Mouse (Mus musculus) heart, embryonic 10.5 days (tissue): ENCODE measurements at regions not wholly inside any gene's neighbourhood (a gene's known extent, or its start where the extent isn't known, plus 50 kb on each side); places are given as distances from the start of the nearest gene placed in this dataset.

Experiments used
- DNase-seq: peaks from one replicate; pipeline ENCODE4 v3.0.0-alpha.2; 2017; ENCODE audit warnings: low spot score
- H3K27ac ChIP-seq: fragments of 300-500 bp; sonication (generic); 2 replicates; pipeline ENCODE4 v1.5.1; 2016; ENCODE audit warnings: mild to moderate bottlenecking
- H3K27me3 ChIP-seq: fragments of 300-500 bp; sonication (generic); 2 replicates; pipeline ENCODE4 v1.6.1; 2016; ENCODE audit warnings: mild to moderate bottlenecking; ENCODE audit not compliant: poor library complexity, insufficient read depth, severe bottlenecking
- H3K36me3 ChIP-seq: fragments of 300-500 bp; sonication (generic); 2 replicates; pipeline ENCODE4 v1.6.1; 2016; ENCODE audit warnings: mild to moderate bottlenecking, moderate library complexity
- H3K4me1 ChIP-seq: fragments of 300-500 bp; sonication (generic); 2 replicates; pipeline ENCODE4 v1.6.1; 2016; ENCODE audit warnings: mild to moderate bottlenecking
- H3K4me3 ChIP-seq: fragments of 300-500 bp; sonication (generic); 2 replicates; pipeline ENCODE4 v1.5.1; 2016; ENCODE audit warnings: mild to moderate bottlenecking, moderate library complexity
- H3K9me3 ChIP-seq: fragments of 300-500 bp; sonication (generic); 2 replicates; pipeline ENCODE4 v1.6.1; 2016; ENCODE audit warnings: mild to moderate bottlenecking, moderate library complexity
- WGBS: fragments of 180-500 bp; shearing (Covaris S2); methylation state at CpG from one replicate; pipeline ENCODE4 v1.1.7; 2016; 5-methylcytosine and 5-hydroxymethylcytosine counted together

- no peak for DNase-seq
- no peaks in the 10 kb centered on the region for H3K36me3 ChIP-seq
- no peak overlapping the region for H3K4me3 ChIP-seq
- H3K9me3 ChIP-seq, result no peaks in the 10 kb centered on the region
- H3K4me1 ChIP-seq, result peaks cover 40% of the 10 kb centered on the region
- H3K27ac ChIP-seq, result peak overlapping the region; percentile 64
- WGBS, result 53% methylated on average over 5 of the region's 5 CpGs
- peaks cover 10% of the 10 kb centered on the region; the same call in 1 of the 2 replicates for H3K27me3 ChIP-seq
These were observed 274.9 kb upstream of the Zmiz1 start for GRCm38 (mm10) chr14:25184042-25184441.

DNA sequence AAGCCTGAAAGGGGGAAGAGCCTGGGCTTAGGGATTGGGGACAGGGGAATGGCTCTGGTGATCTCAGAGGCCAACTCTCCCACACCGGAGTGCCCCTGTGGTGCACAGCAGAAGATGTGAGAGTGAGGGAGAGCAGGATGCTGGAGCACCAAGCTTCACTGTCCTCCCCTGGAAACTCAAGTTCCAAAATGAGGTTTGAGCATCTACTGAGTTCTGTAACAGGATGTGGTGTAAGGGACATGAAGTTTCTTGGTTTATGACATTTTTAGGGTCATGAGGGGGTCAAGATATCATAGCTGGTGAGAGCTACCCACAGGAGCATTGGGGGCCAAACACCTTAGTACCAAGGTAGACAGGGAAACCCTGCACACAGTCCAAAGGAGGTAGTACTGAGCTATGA lies 274.1 kb upstream of the Zmiz1 start:
- Histone ChIP-seq H3K27ac (peak overlapping the region; percentile 64; the same call in 1 of the 2 replicates), H3K4me3 (no peak overlapping the region), H3K27me3 (peaks cover 7% of the 10 kb centered on the region), H3K9me3 (no peaks in the 10 kb centered on the region), H3K4me1 (peaks cover 40% of the 10 kb centered on the region), H3K36me3 (no peaks in the 10 kb centered on the region)
- WGBS, result 80% methylated on average over 1 of the region's 1 CpGs
- DNase-seq, result no peak

DNA sequence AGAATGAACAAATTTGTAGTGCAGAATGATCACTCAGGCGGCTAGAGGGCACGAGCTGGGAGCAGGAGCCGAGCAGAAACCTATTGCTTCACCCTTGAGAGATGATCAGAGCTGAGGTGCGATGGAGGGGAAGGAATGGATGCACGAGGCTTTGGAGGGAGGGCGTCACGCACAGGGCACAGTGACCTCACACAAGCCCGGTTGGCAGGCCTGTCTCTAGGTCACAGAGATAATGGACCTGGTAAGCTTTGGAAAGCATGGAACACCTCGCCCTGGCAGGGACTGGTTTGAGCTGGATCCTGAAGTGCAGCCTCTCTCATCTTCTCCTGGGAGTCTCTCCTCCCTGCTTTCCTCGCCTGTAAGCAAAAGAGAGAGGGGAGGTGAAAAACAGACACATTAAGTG lies 273.4 kb upstream of the Zmiz1 start:
- Histone ChIP-seq H3K36me3 (no peaks in the 10 kb centered on the region), H3K27ac (peak overlapping the region; percentile 72), H3K4me3 (no peak overlapping the region), H3K27me3 (peaks cover 13% of the 10 kb centered on the region; the same call in 1 of the 2 replicates), H3K9me3 (no peaks in the 10 kb centered on the region), H3K4me1 (peaks cover 40% of the 10 kb centered on the region)
- 47% methylated on average over 10 of the region's 10 CpGs for WGBS
- DNase-seq, result no peak

DNA sequence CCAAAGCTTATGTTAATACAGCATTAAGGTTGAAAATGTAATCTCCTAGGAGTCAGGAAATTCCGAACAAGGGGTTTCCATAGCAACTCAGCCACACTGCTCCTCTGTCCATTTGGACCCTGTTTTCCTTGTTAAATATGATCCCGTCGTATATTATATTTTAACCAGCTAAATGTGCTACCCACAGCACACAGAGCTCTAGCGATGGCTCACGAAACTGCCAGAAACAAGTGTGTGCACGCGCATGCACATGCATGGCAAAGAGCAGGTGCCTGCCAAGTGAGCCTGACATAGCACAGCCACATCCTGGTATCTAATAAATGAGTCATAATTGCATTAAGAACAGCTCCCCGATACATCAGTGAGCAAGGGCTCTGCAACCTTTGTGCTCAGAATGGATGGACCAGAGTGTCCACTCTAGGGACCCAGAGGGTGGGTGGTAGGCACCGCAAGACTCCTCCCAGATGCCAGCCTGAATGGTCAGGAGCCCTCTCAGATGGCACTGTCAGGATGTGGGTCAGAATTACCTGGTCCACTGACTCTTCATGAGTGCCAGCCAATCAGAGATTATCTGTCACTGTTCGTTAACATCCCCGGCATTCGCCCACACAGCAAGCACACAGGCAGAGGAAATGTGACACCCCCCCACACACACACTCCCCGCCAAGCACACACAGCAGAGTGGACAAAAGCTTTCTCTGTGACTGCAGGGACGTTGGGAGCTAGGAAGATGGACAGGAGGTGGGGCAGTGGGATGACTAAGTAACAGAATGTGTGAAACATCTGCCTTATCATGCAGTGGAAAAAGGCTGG lies 272.8 kb upstream of the Zmiz1 start:
- WGBS, result 53% methylated on average over 14 of the region's 14 CpGs
- peak; percentile 84 for DNase-seq
- peak overlapping the region; percentile 72; the same call in 1 of the 2 replicates for H3K27ac ChIP-seq
- H3K36me3 ChIP-seq, result no peaks in the 10 kb centered on the region
- H3K27me3 ChIP-seq, result peaks cover 16% of the 10 kb centered on the region; the same call in 1 of the 2 replicates
- no peaks in the 10 kb centered on the region for H3K9me3 ChIP-seq
- no peak overlapping the region for H3K4me3 ChIP-seq
- H3K4me1 ChIP-seq, result peaks cover 42% of the 10 kb centered on the region

DNA sequence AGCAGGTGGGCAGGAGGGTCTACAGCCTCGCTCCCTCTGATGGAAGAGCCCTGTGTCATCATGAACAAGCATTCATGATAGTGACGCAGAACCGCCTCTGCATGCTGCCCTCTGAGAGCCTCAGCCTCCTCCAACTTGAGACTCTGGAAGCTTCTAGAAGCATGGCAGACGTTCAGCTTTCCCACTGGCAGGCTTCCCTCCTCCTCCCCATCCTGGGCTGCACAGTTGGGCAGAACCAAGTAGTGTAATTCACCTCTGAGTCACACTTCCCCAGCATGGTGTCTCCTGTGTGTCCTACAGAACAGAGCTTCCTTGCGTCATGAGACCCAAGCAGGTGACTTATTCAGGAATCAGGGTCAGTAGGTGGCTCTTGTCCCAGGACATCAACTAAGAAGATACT lies 271.3 kb upstream of the Zmiz1 start:
- Histone ChIP-seq H3K27ac (peak overlapping the region; percentile 23; the same call in 1 of the 2 replicates), H3K36me3 (no peaks in the 10 kb centered on the region), H3K4me1 (peaks cover 34% of the 10 kb centered on the region), H3K27me3 (peaks cover 19% of the 10 kb centered on the region; the same call in 1 of the 2 replicates), H3K9me3 (no peaks in the 10 kb centered on the region), H3K4me3 (no peak overlapping the region)
- no peak for DNase-seq
- WGBS, result 85% methylated on average over 5 of the region's 5 CpGs

GRCm38 (mm10) chr14:25189256-25189655 lies 269.7 kb upstream of the Zmiz1 start:
- no peak overlapping the region for H3K4me3 ChIP-seq
- no peaks in the 10 kb centered on the region for H3K36me3 ChIP-seq
- H3K9me3 ChIP-seq, result no peaks in the 10 kb centered on the region
- no peak for DNase-seq
- 82% methylated on average over 5 of the region's 5 CpGs for WGBS
- peaks cover 32% of the 10 kb centered on the region for H3K4me1 ChIP-seq
- H3K27me3 ChIP-seq, result peaks cover 28% of the 10 kb centered on the region
- 0 out of 2 replicates have a peak overlapping the region, but pooled peaks have one; percentile 37 for H3K27ac ChIP-seq

DNA sequence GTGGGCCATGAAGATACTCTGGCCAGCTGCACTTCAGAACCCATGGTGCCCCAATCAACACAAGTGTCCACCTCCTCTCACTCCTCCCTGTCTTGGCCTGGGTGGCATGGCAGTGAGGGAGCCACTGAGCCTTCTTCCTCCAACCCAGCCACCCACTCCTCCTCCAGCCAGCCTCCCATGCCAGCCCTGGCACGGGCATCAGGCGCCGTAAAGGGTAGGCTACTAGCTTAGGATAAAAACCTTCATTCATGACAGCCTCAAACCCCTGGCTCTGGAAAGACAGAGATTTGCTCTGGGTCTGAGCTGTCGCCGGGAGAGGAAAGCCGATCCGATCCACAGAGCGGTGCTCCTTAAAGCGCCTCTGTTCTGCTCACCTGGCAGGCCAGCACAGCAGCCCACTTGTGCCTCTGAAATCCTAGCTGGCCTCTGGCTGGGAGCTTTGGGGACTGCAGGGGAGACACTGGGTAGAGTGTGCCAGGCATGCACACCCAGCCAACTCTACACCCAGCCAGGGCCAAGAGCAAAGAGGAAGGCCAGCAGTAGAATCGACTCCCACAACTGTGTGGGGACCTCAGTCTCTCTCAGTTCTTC lies 268.2 kb upstream of the Zmiz1 start:
- Histone ChIP-seq H3K27ac (peak overlapping the region; percentile 44), H3K36me3 (no peaks in the 10 kb centered on the region), H3K9me3 (no peaks in the 10 kb centered on the region), H3K4me1 (peaks cover 32% of the 10 kb centered on the region), H3K4me3 (no peak overlapping the region), H3K27me3 (peaks cover 28% of the 10 kb centered on the region)
- DNase-seq, result no peak
- 88% methylated on average over 10 of the region's 10 CpGs for WGBS

DNA sequence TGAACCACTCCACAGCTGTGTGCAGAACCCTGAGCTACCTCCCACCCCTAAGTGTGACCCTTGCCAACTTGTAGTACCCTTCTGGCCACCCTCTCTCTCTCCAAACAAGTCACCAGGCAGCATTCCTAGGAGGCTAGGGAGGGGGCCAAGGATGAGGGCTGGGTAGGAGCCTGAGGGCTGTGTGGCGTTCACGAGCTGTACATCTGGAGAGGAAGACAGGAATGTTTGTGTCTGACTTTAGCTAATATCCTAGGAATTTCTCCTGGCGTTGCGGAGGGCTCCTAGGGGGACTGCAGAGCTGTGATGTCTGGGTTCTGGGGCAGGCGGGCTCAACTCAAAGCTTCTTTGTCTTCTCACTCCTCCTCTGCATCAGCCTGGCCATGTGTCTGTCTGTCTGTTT lies 262.2 kb upstream of the Zmiz1 start:
- Histone ChIP-seq H3K9me3 (no peaks in the 10 kb centered on the region), H3K4me3 (no peak overlapping the region), H3K27me3 (peaks cover 13% of the 10 kb centered on the region; the same call in 1 of the 2 replicates), H3K36me3 (no peaks in the 10 kb centered on the region), H3K4me1 (peaks cover 57% of the 10 kb centered on the region), H3K27ac (peak overlapping the region; percentile 79)
- WGBS, result 30% methylated on average over 5 of the region's 5 CpGs
- peak; percentile 79 for DNase-seq

- H3K4me3 ChIP-seq, result no peak overlapping the region
- H3K4me1 ChIP-seq, result peaks cover 59% of the 10 kb centered on the region
- DNase-seq, result no peak
- no peaks in the 10 kb centered on the region for H3K9me3 ChIP-seq
- no peaks in the 10 kb centered on the region for H3K27me3 ChIP-seq
- no peaks in the 10 kb centered on the region for H3K36me3 ChIP-seq
- WGBS, result 89% methylated on average over 3 of the region's 3 CpGs
- H3K27ac ChIP-seq, result 0 out of 2 replicates have a peak overlapping the region, but pooled peaks have one; percentile 57
These were observed 259.1 kb upstream of the Zmiz1 start for GRCm38 (mm10) chr14:25199900-25200299.

GRCm38 (mm10) chr14:25200656-25201179 lies 258.3 kb upstream of the Zmiz1 start:
- Histone ChIP-seq H3K4me1 (peaks cover 51% of the 10 kb centered on the region), H3K9me3 (no peaks in the 10 kb centered on the region), H3K27ac (peak overlapping the region; percentile 57), H3K36me3 (no peaks in the 10 kb centered on the region), H3K4me3 (no peak overlapping the region), H3K27me3 (no peaks in the 10 kb centered on the region)
- DNase-seq, result no peak
- WGBS, result 36% methylated on average over 4 of the region's 4 CpGs

- Histone ChIP-seq H3K4me1 (peaks cover 44% of the 10 kb centered on the region), H3K27ac (no peak overlapping the region), H3K9me3 (no peaks in the 10 kb centered on the region), H3K27me3 (no peaks in the 10 kb centered on the region), H3K36me3 (no peaks in the 10 kb centered on the region), H3K4me3 (no peak overlapping the region)
- no peak for DNase-seq
- 51% methylated on average over 2 of the region's 2 CpGs for WGBS
These were observed 256.7 kb upstream of the Zmiz1 start for GRCm38 (mm10) chr14:25202312-25202711.

GRCm38 (mm10) chr14:25204091-25204490 lies 254.9 kb upstream of the Zmiz1 start:
- no peak for DNase-seq
- no peaks in the 10 kb centered on the region for H3K27me3 ChIP-seq
- H3K27ac ChIP-seq, result no peak overlapping the region
- H3K4me1 ChIP-seq, result peaks cover 59% of the 10 kb centered on the region
- no peak overlapping the region for H3K4me3 ChIP-seq
- H3K9me3 ChIP-seq, result no peaks in the 10 kb centered on the region
- no peaks in the 10 kb centered on the region for H3K36me3 ChIP-seq
- 89% methylated on average over 5 of the region's 5 CpGs for WGBS

GRCm38 (mm10) chr14:25206855-25207254 lies 252.1 kb upstream of the Zmiz1 start:
- WGBS, result 84% methylated on average over 4 of the region's 4 CpGs
- Histone ChIP-seq H3K4me1 (peaks cover 36% of the 10 kb centered on the region), H3K27ac (peak overlapping the region; percentile 76)

More at GRCm38 (mm10) chr14:25206855-25207254, 252.1 kb upstream of the Zmiz1 start:
- Histone ChIP-seq H3K4me3 (no peak overlapping the region), H3K27me3 (no peaks in the 10 kb centered on the region), H3K9me3 (no peaks in the 10 kb centered on the region), H3K36me3 (no peaks in the 10 kb centered on the region)
- DNase-seq, result no peak
